Mouse (Mus musculus) inflammation-experienced regulatory T-cells, adult 6 months (primary cell): Measurements from ENCODE around the gene Spon1. TPM values are rescaled to one million over a fixed set of nuclear protein-coding genes. Genes with fewer than 3 reads are reported as not detected.

Experiments
- ATAC-seq: one replicate; pipeline ENCODE4 v1.8.0; 2017
- polyA plus RNA-seq, 3 experiments: library from polyadenylated mRNA; unstranded; fragments of 100-300 nt; shearing (Covaris generic); gene quantifications; one replicate each; pipeline ENCODE4 v1.2.1; 2017

The Spon1 gene
- polyA plus RNA-seq, 3 experiments from 2014 or later: 0.59 to 0.84 (median 0.72) TPM

GRCm38 (mm10) chr7:114011726-114012443, 246.1 kb downstream of the Spon1 start:
- ATAC-seq: no peak

GRCm38 (mm10) chr7:114016001-114016949, 250.5 kb downstream of the Spon1 start:
- ATAC-seq: no peak

- no peak for ATAC-seq
These were observed 253.1 kb downstream of the Spon1 start for GRCm38 (mm10) chr7:114018861-114019260.

GRCm38 (mm10) chr7:114020057-114020703, 254.4 kb downstream of the Spon1 start:
- peak; percentile 41 for ATAC-seq

GRCm38 (mm10) chr7:114020704-114021093, 254.9 kb downstream of the Spon1 start:
- peak; percentile 78 for ATAC-seq

- no peak for ATAC-seq
These were observed 261.1 kb downstream of the Spon1 start for GRCm38 (mm10) chr7:114026923-114027322.

- no peak for ATAC-seq
These were observed 261.6 kb downstream of the Spon1 start for GRCm38 (mm10) chr7:114027406-114027805.

GRCm38 (mm10) chr7:114028828-114029227, 263.0 kb downstream of the Spon1 start:
- ATAC-seq: no peak

- no peak for ATAC-seq
These were observed 263.8 kb downstream of the Spon1 start for GRCm38 (mm10) chr7:114029596-114029995.

GRCm38 (mm10) chr7:114037237-114037636, 271.4 kb downstream of the Spon1 start:
- ATAC-seq: no peak

GRCm38 (mm10) chr7:114041349-114041748, 275.6 kb downstream of the Spon1 start:
- ATAC-seq: no peak

- no peak for ATAC-seq
These were observed 277.5 kb downstream of the Spon1 start for GRCm38 (mm10) chr7:114042973-114043928.

- ATAC-seq: no peak
These were observed 278.2 kb downstream of the Spon1 start for GRCm38 (mm10) chr7:114043929-114044549.

GRCm38 (mm10) chr7:114045814-114046213, 280.0 kb downstream of the Spon1 start:
- ATAC-seq: no peak

- ATAC-seq: no peak
These were observed 287.9 kb downstream of the Spon1 start for GRCm38 (mm10) chr7:114053720-114054119.

GRCm38 (mm10) chr7:114058166-114058565, 292.4 kb downstream of the Spon1 start:
- no peak for ATAC-seq

- no peak for ATAC-seq
These were observed 293.2 kb downstream of the Spon1 start for GRCm38 (mm10) chr7:114058927-114059441.

- ATAC-seq: no peak
These were observed 294.6 kb downstream of the Spon1 start for GRCm38 (mm10) chr7:114060445-114060844.

GRCm38 (mm10) chr7:114062451-114062850, 296.7 kb downstream of the Spon1 start:
- ATAC-seq: no peak

- ATAC-seq: no peak
These were observed 297.7 kb downstream of the Spon1 start for GRCm38 (mm10) chr7:114063534-114063933.

GRCm38 (mm10) chr7:114063966-114064365, 298.2 kb downstream of the Spon1 start:
- ATAC-seq: no peak
